Mouse (Mus musculus) cortical plate, adult 2 months (tissue): ENCODE data around the gene Tlr9. TPM values are rescaled to one million over a fixed set of nuclear protein-coding genes. Genes with fewer than 3 reads are reported as not detected.

ENCODE experiments used
- H3K27ac ChIP-seq: fragments of 200-500 bp; 2 replicates; pipeline ENCODE4 v1.5.1; 2012; ENCODE audit warnings: low read length, control low read depth, inconsistent platforms; ENCODE audit not compliant: insufficient read depth
- H3K4me1 ChIP-seq: fragments of 200-500 bp; 2 replicates; pipeline ENCODE4 v1.6.1; 2011; ENCODE audit warnings: low read length; ENCODE audit not compliant: control insufficient read depth, insufficient read depth
- H3K4me3 ChIP-seq: fragments of 200-500 bp; 2 replicates; pipeline ENCODE4 v1.5.1; 2011; ENCODE audit warnings: mild to moderate bottlenecking, low read length, control low read depth; ENCODE audit not compliant: insufficient read depth
- CTCF ChIP-seq: fragments of 200-500 bp; IDR thresholded peaks from 2 replicates; pipeline ENCODE4 v1.5.1; 2011; ENCODE audit warnings: mild to moderate bottlenecking, control low read depth, low read length; ENCODE audit not compliant: insufficient read depth; ENCODE audit errors: extremely low read depth
- POLR2A ChIP-seq: fragments of 200-500 bp; IDR thresholded peaks from 2 replicates; pipeline ENCODE4 v1.6.1; 2011; ENCODE audit warnings: mild to moderate bottlenecking, low read length, control low read depth; ENCODE audit not compliant: insufficient read depth; ENCODE audit errors: extremely low read depth
- polyA plus RNA-seq: library from polyadenylated mRNA; depleted of rRNA; stranded (reverse); fragments of >200 nt; gene quantifications from 2 replicates; pipeline ENCODE4 v1.2.3, GENCODE M21; 2012

Gene Tlr9
- polyA plus RNA-seq, 1 experiment = 1.2 TPM

GRCm38 (mm10) chr9:106241541-106242164, 19.3 kb downstream of the Tlr9 start:
- TF ChIP-seq CTCF (no peak), POLR2A (no peak)
- 0 out of 2 replicates have a peak, but pooled peaks cover 2% of the 10 kb centered on the region for H3K4me1 ChIP-seq
- H3K4me3 ChIP-seq = no peak overlapping the region
- no peak overlapping the region for H3K27ac ChIP-seq

- Histone ChIP-seq H3K4me1 (0 out of 2 replicates have a peak, but pooled peaks cover 2% of the 10 kb centered on the region), H3K4me3 (no peak overlapping the region), H3K27ac (peak overlapping the region; percentile 74; the same call in 1 of the 2 replicates)
- no peak for TF ChIP-seq CTCF
- no peak for TF ChIP-seq POLR2A
Measured at GRCm38 (mm10) chr9:106242813-106243488, 20.6 kb downstream of the Tlr9 start.

- TF ChIP-seq CTCF = no peak
- H3K4me1 ChIP-seq = no peaks in the 10 kb centered on the region
- no peak overlapping the region for H3K4me3 ChIP-seq
- peak overlapping the region; percentile 18; the same call in 1 of the 2 replicates for H3K27ac ChIP-seq
Measured at GRCm38 (mm10) chr9:106249550-106249949, 27.2 kb downstream of the Tlr9 start.

- TF ChIP-seq CTCF (no peak), POLR2A (no peak)
- H3K27ac ChIP-seq = no peak overlapping the region; the same call in 1 of the 2 replicates
- no peak overlapping the region for H3K4me3 ChIP-seq
- no peaks in the 10 kb centered on the region for H3K4me1 ChIP-seq
Measured at GRCm38 (mm10) chr9:106250245-106250644, 27.8 kb downstream of the Tlr9 start.

GRCm38 (mm10) chr9:106251066-106251465, 28.7 kb downstream of the Tlr9 start:
- no peaks in the 10 kb centered on the region for H3K4me1 ChIP-seq
- H3K4me3 ChIP-seq = no peak overlapping the region
- H3K27ac ChIP-seq = no peak overlapping the region
- no peak for TF ChIP-seq CTCF
- no peak for TF ChIP-seq POLR2A

GRCm38 (mm10) chr9:106254001-106254400, 31.6 kb downstream of the Tlr9 start:
- TF ChIP-seq POLR2A (no peak), CTCF (no peak)
- Histone ChIP-seq H3K4me3 (no peak overlapping the region), H3K4me1 (no peaks in the 10 kb centered on the region), H3K27ac (no peak overlapping the region)

GRCm38 (mm10) chr9:106258412-106258811, 36.0 kb downstream of the Tlr9 start:
- Histone ChIP-seq H3K4me1 (no peaks in the 10 kb centered on the region), H3K4me3 (no peak overlapping the region), H3K27ac (no peak overlapping the region)
- TF ChIP-seq POLR2A (no peak), CTCF (no peak)

- H3K27ac ChIP-seq = no peak overlapping the region
- H3K4me3 ChIP-seq = no peak overlapping the region
- no peaks in the 10 kb centered on the region for H3K4me1 ChIP-seq
- TF ChIP-seq CTCF = no peak
Measured at GRCm38 (mm10) chr9:106258990-106259389, 36.6 kb downstream of the Tlr9 start.

GRCm38 (mm10) chr9:106261058-106261457, 38.7 kb downstream of the Tlr9 start:
- Histone ChIP-seq H3K4me1 (no peaks in the 10 kb centered on the region), H3K4me3 (no peak overlapping the region), H3K27ac (no peak overlapping the region)
- TF ChIP-seq POLR2A (no peak), CTCF (no peak)

GRCm38 (mm10) chr9:106261491-106261890, 39.1 kb downstream of the Tlr9 start:
- TF ChIP-seq POLR2A (no peak), CTCF (no peak)
- H3K4me3 ChIP-seq = no peak overlapping the region
- H3K4me1 ChIP-seq = no peaks in the 10 kb centered on the region
- H3K27ac ChIP-seq = no peak overlapping the region
